Mouse (Mus musculus) ovary, adult 18-20 months (tissue): ENCODE data around the gene Igbp1b.
A peak's percentile ranks its signal among the peaks of the same experiment; 100 is the strongest.

Experiments used
- DNase-seq: peaks from one replicate; pipeline ENCODE4 v3.0.0; 2022; ENCODE audit warnings: low spot score, mixed read lengths

Igbp1b gene

DNA sequence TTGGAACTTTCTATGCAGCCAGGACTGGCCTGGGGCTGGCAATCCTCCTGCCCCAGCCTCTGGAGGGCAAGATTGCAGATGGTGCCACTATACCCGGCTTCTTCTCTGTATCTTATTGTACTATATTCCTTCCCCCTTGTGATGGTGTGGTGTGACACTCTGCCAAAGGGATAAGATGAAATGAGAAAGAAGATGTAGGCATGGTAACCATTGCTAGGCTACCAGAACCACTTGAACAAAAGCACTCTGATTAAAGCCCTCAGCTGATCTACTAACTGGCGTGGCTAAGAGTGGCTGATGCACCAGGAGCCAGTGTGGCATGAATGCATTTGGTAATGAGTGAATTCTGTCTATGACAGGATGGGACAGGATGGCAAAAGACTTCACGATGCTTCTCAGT, at the start of gene Igbp1b:
Igbp1b (minus strand) TSS at position 29 of the 400 bp plus-strand sequence.
- no peak for DNase-seq

DNA sequence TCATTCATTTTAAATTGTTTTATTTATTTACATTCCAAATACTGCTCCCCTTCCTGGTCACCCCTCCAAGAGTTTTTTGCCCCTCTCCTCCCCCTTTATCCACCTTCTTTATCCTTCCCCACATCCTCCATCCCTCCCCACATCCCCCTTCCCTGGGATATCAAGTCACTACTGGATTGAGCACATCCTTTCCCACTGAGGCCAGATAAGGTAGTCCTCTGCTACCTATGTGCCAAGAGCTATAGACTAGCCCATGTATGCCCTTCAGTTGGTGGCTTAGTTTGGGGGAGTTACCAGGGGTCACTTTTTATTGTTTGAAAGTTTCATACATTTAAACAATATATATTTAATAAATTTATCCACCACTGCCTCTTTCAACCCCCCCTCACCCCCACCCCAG, 24.6 kb upstream of the Igbp1b start:
- no peak for DNase-seq

DNA sequence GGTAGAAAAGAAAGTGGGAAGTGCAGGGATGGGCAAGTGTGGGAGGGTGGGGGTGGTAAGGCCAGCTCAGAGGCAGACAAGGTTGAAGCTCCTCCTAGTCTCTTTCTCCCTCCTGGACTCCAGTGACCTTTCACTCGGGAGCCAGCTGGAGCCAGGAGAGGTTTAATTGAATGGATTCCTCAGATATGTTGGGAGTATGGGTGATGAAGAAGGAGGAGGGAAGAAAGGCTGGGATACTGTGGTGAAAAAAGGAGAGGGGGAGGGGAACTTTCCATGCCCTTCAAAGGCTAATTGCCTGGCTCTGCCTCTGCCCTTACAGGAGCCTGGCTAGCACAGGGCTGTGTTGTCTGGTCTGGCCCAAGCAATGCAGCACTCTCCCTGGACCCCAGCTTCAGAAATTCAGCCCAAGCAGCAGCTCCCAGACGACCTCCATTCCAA, 14.4 kb upstream of the Igbp1b start:
- no peak for DNase-seq

DNA sequence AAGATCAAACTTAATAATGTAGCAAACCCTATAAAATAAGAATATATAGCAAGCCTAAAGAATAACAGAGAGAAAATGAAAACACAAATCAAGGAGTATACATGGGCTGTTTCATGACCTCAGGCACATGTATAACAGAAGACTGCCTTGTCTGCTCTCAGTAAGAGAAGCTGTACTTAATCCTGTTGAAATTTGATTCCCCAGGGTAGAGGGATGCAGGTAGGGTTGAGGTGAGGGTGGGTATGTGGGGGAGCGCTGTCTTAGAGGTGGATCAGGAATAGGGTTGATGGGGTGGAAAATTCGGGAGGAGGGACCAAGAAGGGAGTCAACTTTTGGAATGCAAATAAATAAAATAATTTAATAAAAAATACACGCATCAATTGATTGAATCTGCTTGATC, 7.1 kb upstream of the Igbp1b start:
- no peak for DNase-seq

DNA sequence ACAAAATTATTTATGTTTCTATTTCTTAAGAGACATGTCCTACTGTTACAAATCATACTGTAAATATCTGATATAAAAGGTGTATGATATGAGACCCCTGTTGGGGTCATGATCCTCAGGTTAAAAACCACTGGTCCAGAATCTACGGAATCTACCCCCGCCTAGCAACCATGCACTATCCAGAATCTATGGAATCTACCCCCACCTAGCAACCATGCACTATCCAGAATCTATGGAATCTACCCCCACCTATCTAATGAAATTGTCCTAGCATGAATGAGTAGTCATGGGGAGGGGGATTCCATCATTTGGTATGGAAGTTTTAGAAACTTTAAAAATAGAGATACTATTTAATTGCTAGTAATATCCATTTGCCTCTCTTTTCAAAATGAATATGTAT, 12.7 kb downstream of the Igbp1b start:
- no peak for DNase-seq

DNA sequence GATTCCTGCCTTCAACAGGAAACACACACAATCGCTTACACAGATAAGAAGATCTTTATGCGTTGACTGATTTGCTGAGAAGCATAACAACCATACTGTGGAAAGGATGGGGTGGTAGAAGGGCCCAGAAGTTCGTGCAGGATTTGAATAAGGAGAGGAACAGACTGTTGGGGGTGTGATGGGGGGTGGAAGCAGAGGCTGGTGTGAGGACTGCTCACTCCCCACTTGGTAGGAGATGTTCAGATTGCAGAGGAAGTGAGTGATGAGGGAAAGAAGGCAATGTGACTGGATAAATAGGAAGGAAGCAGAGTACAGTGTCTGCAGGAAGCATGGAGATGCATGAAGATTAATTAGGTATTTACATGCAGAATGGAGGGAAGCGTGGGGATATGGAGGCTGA, 19.0 kb downstream of the Igbp1b start:
- no peak for DNase-seq

DNA sequence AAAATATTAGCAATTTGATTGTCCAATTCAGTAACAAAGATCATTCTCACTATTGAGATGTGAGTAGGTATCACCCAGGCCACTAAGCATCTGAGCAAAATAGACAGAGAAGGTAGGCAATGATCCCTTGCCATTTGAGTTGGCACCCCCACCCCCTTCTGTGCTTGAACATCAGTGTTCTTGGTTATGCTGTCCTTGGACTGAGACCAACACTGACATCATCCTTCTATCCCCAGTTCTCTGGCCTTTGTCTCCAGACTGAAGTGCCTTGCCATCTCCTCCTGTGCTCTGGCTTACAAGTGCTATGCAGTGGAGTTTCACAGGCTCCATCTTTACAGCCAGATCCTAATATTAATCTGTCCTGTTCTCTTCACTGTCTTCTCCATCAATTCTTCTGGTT, 37.6 kb downstream of the Igbp1b start:
- DNase-seq = no peak

DNA sequence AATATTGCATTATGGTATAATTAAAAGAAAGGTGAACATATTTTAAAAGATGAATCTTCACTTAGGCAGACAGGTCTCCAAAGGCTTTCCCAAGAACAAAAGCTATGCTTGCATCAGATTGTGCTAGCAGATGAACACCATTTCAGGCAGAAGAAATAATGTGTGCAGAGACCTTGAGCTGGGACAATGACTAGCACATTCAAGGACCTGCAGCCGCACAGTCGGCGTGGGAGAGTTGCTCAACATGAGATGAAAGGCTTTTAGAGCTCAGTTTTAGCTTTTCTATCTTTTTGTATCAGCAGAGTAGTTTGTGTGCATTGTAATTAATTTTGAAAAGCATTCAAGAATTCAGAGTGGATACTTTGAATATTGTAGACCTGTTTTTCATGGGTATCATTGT, 39.9 kb downstream of the Igbp1b start:
- DNase-seq = peak; percentile 3
